Mouse (Mus musculus): ENCODE measurements around the gene Gpr158. TPM values are rescaled to one million over a fixed set of nuclear protein-coding genes. Genes with fewer than 3 reads are reported as not detected.
A peak's percentile ranks its signal among the peaks of the same experiment; 100 is the strongest.
"Not testable (repeated sequence)": the region's sequence is repeated elsewhere in the genome, so short reads cannot be mapped to it uniquely, and the experiment has no call there.

Gene Gpr158
- under 1 TPM in 1 of 2 experiments, not detected in 1; 0.05 TPM for total RNA-seq (2021)

DNA sequence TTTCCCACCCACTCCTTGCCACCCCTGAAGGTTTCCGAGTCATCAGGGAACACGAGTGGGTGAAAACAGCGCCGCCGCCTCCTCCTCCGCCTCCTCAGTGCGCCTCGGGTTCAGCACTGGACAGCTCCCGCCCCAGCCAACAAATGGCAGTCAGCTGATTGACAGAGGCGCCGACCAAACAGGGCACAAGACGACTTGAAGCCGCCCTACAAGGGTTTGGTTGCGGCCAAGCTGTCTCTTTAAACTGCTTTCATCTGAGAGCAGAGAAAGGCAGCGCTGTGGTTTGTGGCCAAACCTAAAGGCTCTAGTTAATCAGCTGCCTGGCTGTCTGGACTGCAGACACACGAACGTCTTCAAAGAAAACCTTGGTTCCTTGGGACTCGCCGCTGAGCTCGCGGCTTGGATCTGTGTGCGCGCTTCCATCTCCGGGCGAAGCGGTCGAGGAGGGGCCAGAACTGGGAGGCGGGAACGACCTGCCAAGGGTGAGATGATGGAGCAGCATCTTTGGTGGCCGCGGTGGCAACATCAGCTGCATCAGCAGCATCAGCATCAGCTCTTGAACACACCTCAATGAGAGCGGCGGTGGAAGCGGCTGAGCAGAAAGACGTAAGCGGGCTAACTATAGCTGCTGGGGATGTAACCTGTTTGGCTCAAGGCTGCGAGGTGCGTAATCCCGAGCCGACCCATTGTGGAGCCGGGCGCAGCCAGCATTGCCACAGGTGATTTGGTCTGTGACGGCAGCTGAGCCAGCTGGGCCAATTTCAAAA, at the start of gene Gpr158:
Gpr158 (plus strand) TSS at position 198 of the 767 bp plus-strand sequence.
- intact Hi-C loops (cut with DNase I), result no loop called here

DNA sequence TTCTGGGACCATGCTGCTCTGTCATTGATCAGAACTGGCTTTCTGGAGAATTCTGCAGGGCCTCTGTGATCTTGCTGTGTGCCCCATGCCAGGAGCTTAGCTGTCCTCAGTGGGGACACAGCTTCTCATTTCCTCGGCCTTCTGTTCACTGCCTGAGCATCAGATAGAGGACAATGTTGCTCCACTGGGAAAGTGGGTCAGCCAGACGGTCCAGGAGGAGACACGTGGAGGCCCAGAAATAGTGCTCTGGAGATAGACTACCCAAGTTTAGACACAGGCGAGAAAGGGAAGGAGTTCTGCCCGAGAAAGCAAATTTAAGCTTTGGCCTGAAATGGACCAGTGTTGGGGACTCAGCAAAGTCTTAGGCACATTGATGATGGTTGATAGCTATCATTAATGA, 23.5 kb upstream of the Gpr158 start:
- DNase-seq, result peak in 1 of 2 experiments; percentile 2
- intact Hi-C loops (cut with DNase I), result no loop called here

More for the DNA sequence above, at the start of gene Gpr158:
- peak; percentile 42 to 66 for DNase-seq

DNA sequence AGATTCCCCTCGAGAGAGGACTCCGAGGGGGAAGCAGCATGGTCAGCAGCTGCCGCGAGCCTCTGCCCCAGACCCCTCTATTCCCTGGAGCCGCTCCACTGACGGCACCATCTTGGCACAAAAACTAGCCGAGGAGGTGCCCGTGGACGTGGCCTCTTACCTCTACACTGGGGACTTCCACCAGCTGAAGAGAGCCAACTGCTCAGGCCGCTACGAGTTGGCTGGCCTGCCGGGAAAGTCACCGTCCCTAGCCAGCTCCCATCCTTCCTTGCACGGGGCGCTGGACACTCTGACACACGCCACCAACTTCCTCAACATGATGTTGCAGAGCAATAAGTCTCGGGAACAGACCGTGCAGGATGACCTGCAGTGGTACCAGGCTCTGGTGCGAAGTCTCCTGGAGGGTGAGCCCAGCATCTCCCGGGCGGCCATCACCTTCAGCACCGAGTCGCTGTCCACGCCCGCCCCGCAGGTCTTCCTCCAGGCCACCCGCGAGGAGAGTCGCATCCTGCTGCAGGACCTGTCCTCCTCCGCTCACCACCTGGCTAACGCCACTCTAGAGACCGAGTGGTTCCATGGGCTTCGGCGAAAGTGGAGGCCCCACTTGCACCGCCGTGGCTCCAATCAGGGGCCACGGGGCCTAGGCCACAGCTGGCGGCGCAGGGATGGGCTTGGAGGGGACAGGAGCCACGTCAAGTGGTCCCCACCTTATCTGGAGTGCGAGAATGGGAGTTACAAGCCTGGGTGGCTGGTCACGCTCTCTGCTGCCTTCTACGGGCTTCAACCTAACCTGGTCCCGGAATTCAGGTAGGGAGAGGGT, 1.2 kb downstream of the Gpr158 start:
- intact Hi-C loops (cut with DNase I), result no loop called here
- no peak for DNase-seq

DNA sequence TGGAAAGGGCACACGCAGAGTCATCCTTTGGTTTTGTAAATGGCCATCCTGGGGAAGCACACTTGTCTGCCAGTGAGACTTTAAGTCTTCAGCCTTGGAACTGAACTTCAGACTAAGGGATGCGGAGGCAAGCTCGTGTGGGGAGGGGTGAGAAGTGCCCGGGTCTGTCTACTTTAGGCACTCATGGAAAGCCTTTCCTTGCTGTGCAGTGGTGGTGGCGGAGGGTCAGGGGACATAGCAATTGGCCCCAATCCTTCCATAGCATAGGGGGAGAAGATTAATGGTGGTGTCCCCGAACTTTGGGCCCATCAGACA, 1.8 kb downstream of the Gpr158 start:
- no peak for DNase-seq
- intact Hi-C loops (cut with DNase I), result no loop called here

DNA sequence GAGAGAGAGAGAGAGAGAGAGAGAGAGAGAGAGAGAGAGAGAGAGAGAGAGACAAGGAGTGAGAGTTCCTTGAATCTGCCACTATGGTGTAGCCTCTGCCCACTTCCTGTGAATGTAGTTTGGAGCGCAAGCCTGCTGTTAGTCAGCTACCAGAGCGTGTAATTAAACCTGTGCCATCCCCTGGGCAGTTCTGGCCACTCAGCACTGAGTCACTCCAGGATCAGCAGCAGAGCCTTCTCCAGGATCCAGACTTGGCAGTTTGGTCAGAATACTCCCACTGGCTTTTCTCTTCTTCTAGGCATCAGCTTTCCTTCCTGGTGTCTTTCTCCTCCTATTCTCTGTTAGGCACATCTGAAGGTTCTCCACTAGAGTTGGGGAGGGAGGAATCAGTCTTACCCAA, 2.2 kb downstream of the Gpr158 start:
- intact Hi-C loops (cut with DNase I), result no loop called here
- DNase-seq, result no peak

DNA sequence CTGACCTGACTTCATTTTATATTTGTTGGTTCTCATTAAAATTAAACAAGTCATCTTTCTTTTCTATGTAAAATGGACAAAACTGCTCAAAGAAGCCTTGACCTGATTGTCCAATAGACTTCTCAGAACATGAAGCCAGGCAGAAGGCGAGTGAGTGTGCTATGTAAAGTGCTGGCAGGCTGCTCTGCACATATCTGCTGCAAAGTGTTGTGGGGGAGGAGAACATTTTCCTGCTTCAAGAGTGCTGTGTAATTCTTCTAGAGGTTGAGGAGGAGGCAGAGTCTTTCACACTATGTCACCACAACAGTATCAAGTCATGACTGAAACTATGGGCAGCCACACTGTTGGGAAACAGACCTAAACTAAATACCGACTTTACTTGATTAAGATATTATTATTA, 12.2 kb downstream of the Gpr158 start:
- no peak for DNase-seq
- intact Hi-C loops (cut with DNase I), result no loop called here

DNA sequence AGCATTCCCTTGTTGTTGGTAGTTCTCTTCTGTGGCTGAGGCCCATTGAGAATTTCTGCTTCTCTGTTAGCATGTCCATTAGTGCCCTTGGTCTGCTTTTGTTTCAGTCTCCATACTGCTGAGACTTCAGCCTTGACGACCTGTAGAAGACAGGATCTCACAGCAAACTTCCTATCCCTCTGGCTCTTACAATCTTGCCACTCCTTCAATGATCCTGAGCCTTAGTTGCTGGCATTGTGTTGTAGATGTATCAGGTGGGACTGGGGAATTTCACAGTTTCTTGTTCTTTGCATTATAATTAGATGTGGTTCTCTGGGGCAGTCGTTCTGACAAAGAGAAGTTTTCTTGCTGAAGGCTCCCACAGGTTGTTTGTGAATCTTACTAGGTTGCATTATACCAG, 25.4 kb downstream of the Gpr158 start:
- DNase-seq, result no peak
- intact Hi-C loops (cut with DNase I), result no loop called here

DNA sequence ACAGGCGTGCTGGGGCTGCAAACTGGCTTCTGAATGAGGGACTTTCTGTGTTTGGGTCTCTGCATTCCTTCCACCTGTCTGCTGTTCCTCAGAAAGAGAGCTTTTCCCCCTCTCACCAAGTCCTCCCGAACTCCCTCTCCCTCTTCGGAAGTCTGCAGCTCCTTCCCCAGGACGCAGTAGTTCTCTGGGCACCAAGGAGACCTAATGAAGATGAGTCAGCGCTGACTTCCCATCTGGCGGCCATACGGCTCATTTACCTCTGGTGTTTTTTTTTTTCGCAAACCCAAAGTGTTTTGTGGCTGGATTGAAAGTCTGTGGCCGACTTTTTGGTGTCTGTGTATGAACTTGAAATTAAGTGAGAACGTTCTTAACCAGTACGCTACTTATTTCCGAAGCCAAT, 30.0 kb downstream of the Gpr158 start:
- intact Hi-C loops (cut with DNase I), result no loop called here
- DNase-seq, result no peak

DNA sequence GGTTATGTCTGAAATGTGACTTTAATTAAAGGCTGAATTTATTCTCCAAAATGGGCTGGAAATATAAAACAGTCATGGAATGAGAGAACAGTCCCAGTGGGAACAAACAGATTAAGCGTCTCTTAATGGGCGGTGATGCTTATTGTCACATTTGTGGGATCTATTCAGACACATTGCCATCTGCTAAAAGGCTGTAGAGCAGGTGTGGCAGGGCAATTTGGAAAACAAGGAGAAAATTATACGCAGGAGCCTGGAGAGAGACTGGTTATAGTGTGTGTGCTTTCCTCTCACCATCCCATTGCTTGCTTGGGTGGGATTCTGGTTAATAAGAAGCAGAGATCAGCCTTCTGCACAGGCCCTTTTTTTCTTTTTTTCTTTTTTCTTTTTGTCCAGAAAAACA, 32.3 kb downstream of the Gpr158 start:
- intact Hi-C loops (cut with DNase I), result no loop called here
- DNase-seq, result no peak

DNA sequence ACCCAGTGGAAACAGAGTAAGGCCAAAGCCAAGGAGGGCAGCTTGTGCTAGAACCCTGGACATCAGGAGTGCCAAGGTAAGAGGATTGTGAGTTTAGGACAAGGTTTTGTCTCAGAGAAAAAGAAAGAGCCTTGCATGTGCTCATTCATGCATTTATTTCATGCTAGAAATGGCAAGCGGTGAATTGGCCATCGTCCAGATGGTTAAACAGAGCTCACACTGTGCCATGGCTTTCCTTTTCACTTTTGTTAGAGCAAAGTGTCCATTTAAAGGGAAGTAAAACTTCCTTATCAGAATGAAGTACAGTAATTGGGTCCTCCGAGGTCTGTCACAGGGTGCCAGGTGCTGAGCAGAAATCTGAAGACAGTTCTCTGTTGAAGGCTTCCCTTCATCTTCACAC, 38.3 kb downstream of the Gpr158 start:
- DNase-seq, result no peak

DNA sequence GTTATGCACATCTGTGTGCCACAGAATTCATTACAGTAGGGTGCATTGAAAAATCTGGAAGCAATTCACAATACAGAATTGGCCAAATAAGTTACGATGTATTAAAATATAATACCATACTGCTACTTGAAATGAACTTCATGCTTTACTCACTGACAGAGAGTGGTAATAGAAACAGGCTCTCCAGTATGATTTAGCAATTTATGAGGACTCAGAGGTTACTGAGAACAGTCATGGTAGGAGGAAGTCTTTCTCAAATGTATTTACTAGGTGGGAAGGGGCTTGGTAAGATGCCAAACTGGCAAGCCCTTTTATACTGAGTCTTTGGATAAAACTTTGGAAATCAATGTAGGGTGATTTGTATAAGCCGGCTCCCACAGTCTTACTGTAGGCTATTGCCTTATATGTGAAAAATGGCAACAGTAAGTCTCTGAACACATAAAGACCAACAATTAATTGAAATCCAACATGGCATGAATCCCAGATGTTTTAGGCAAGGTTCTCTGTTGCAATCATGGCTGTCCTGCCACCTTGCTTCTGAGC, 40.2 kb downstream of the Gpr158 start:
- no peak for DNase-seq
- intact Hi-C loops (cut with DNase I), result no loop called here

More for the DNA sequence above, 38.3 kb downstream of the Gpr158 start:
- intact Hi-C loops (cut with DNase I), result no loop called here

DNA sequence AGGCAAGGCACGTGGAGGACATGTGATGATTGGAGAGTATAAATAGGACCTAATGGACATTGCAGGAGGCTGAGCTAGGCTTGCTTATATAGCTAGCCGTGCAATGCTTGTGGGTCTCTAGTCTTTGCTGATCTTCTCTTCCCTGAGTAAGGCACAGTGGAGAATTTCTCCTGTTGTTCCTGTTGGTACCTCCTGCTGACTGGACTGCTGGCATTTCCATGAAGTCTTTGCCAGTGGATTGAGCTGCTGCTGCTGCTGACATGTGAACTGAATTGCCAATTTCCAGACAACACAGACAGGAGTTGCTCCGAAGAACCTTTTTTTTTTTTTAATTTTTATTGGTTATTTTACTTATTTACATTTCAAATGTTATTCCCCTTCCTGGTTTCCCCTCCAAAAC, 41.5 kb downstream of the Gpr158 start:
- DNase-seq, result no peak
- intact Hi-C loops (cut with DNase I), result no loop called here

DNA sequence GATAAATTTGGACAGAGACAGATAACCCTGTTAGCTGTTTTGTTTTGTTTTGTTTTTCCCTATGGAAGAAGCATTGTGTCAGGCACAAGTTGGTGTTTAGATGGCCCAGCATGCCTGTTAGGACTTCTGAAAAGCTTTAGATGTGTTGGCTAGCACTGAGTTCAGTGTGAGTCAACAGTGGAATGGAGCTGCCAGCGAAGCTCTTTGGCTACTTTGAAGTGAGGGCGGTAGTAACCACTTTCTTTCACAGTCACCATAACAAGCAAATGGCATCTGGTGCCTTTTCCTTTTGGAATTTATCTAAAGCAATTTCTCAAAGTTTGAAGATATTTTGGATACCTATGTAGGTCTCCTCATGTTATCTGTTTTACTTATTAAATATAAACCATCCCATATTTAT, 62.9 kb downstream of the Gpr158 start:
- no peak for DNase-seq
- intact Hi-C loops (cut with DNase I), result no loop called here

DNA sequence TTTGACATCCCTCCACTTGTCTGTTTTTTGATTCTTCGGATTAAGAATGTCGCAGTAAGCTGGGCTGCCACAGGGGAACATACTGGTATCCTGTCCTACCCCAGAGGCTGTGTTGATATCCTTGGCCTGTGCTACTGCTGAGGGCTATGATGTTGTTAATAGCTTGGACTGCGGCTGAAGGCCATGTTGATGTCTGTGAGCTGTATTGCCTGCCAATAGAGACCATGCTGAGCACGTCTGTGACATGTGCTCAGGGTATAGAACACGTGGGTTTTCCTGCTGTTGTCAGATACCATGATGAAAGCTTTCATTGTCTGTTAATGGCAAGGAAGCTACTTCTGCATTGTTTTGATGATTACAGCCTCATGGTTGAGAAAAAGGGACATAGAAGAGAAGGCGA, 63.8 kb downstream of the Gpr158 start:
- intact Hi-C loops (cut with DNase I), result no loop called here

DNA sequence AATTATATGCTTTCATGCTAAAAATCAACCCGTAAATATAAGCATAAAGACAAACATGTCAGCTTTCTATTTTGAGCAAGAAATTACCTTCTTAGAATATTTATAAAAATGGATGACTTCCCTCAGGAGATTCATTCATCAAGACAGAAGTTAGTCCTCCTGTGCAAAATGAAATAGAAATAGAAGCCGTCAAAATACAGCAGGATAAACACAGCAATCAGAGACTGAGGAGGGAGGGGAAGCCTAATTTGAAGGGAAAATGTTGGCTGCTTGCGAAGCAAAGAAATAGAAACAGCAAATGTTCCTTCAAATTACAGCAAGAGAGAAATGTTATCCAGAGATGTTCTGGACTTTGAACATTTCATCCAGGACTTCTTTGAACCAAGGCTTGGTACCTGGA, 72.3 kb downstream of the Gpr158 start:
- intact Hi-C loops (cut with DNase I), result no loop called here
- DNase-seq, result no peak

More for the DNA sequence above, 63.8 kb downstream of the Gpr158 start:
- no peak for DNase-seq

DNA sequence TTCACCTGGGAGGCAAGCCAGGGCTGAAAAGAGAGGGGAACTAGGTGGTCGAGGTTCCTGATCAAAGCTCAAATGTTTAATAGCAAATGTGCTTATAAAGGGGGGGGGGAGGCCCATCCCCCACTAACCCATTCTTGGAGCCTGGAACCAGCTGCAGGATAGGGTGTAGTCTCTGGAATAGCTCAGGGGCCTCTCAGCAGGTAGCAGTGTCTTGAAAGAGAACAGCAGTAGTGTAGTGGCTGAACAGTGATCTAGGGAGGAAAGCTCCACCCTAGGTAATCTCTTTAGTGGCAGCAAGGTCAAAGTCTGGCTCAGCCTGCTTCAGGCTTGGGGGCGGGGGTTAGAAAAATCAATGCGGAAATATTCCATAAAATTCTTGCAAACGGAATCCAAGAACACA, 93.3 kb downstream of the Gpr158 start:
- intact Hi-C loops (cut with DNase I); DNase-seq: not testable (repeated sequence)

DNA sequence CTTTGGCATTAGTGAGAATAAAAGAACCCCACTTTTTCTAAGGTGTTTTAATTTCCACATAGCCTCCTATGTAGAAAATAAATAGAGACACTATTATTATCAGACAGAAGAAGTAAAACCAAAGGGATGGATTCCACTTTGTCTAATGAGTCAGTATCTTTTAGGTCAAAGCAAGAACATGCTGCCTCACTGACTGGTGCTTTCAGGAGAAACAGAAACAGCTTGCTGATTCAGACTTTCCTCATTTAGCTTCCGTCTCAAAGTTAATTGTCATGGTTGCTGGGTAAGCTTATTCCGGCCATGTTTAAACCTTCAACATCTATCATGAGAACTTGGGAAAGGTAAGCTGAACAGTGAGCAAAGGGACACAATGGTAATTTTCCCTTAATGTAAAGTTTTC, 107.6 kb downstream of the Gpr158 start:
- no peak for DNase-seq
- intact Hi-C loops (cut with DNase I), result no loop called here

DNA sequence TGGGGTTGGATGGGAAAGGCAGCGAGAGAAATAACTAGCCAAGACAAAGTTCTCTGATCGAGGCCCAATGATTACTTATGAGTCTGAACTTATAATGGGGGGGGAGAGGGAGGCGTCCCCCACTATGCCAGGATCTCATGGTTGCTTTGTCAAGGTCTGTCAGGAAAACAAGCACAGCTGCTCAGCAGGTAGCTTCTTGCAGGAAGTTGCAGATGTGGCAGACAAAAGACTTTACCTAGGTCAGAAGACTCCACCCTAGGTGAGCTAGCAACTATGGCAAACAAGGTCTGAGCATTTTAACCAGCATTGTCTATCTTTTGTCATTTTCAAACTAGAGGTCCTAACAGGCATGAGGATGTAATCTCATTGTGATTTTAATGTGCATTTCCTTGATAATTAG, 129.5 kb downstream of the Gpr158 start:
- DNase-seq, result no peak
- intact Hi-C loops (cut with DNase I), result no loop called here

DNA sequence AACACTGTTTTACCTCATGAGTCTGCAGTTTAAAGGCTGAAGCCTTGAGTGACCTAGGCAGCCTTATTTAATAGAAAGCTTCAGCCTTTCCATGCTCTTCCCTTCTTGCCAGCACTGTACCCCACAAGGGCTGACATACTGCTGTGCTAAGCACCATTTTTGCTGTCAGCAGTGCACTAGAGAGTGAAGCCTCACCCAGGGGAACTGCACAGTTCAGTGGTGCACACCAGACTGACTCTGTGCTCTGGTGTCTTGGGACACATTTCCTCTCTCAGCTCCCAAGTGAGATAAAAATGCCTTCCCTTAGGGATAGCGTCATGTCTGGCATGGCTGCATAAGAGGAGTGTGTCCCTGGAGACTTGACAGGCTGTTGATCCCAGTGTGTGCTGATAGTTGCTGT, 130.6 kb downstream of the Gpr158 start:
- intact Hi-C loops (cut with DNase I), result no loop called here
- DNase-seq, result no peak

DNA sequence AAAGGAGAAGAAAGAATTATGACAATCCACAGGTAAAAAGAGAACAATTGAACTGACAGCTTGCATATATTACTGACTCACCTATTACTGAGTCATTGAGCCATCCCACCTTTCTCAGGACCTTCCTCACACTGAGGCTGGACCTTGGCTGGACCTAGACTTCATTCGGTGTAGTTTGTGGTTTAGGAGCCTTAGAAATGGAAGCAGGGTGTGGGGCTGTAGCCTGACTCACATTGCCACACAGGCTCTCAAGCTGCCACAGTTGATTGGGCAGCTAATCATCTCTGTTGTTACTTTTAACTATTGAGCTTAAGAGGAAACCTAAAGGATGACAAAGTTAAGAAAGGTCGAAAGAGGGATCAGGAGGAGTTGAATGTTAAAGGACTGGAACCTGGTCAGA, 132.1 kb downstream of the Gpr158 start:
- DNase-seq, result no peak
- intact Hi-C loops (cut with DNase I), result no loop called here

DNA sequence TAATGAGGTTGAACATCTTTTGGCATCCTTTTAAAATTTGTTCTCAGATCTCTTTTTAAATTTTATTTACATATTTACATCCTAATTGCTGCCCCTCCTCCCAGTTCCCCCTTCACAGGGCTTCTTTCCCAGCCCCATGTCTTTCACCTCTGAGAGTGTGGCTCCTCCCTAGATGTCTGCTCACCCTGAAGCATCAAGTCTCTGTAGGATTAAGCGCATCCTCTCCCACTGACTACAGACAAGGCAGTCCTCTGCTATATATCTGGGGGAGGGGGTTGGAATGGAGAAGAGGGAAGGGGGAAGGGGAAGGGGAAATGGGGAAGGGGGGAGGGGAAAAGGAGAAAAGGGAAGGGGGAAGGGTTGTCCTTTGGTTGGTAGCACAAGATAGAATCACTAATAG, 140.1 kb downstream of the Gpr158 start:
- no peak for DNase-seq

DNA sequence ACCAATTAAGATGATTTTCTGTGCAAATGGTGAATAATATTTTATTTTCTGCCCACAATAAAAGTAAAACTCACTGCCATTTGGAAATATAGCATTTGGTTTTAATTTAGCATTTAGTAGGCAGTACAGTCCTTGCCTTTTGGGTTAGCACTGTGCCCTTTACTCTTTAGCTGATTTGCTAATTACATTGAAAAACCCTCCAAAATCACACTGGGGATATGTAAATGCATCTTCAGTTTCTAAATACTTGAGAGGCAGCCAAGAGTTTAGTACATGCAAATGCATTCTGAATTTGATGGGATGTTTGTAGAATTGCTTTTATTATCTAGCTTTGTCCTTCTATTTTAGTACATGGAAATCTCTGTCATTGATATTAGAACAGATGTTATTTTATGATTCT, 163.4 kb downstream of the Gpr158 start:
- no peak for DNase-seq
- intact Hi-C loops (cut with DNase I), result no loop called here

More for the DNA sequence above, 140.1 kb downstream of the Gpr158 start:
- intact Hi-C loops (cut with DNase I), result no loop called here
